Mouse (Mus musculus): ENCODE measurements around the gene Fcho1.
"Not testable (repeated sequence)": the region's sequence is repeated elsewhere in the genome, so short reads cannot be mapped to it uniquely, and the experiment has no call there.

Fcho1 gene

GRCm38 (mm10) chr8:71719218-71719617, 6.3 kb downstream of the Fcho1 start:
- in situ Hi-C loops (cut with MboI; ENCODE audit: low sequenced_read_pairs), result no loop called here

GRCm38 (mm10) chr8:71718252-71718651, 7.3 kb downstream of the Fcho1 start:
- in situ Hi-C loops (cut with MboI; ENCODE audit: low sequenced_read_pairs), result no loop called here

DNA sequence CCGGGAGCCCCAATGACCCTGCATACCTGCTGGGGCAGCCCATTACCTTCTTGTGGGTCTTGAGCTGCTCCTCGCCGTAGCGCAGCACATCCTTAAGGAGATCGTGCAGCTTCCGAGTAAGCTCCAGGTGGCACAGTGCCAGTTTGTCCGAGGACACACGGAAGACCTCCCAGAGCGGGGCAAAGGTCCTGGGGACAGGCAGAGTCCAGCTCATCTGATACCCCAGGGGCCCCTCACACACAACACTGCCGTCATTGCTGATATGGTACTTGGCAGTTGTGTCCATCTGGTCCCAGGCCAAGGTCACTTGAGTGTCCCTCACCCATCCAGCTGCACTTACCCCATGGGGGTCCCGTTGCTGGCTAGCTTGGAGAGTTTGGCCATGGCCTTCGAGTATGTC, 8.4 kb downstream of the Fcho1 start:
- in situ Hi-C loops (cut with MboI; ENCODE audit: low sequenced_read_pairs), result no loop called here

- in situ Hi-C loops (cut with MboI; ENCODE audit: low sequenced_read_pairs), result no loop called here
These were observed 8.9 kb downstream of the Fcho1 start for GRCm38 (mm10) chr8:71716561-71717053.

- in situ Hi-C loops (cut with MboI; ENCODE audit: low sequenced_read_pairs), result no loop called here
These were observed 10.0 kb downstream of the Fcho1 start for GRCm38 (mm10) chr8:71715531-71715930.

GRCm38 (mm10) chr8:71711574-71711973, 13.9 kb downstream of the Fcho1 start:
- in situ Hi-C loops (cut with MboI; ENCODE audit: low sequenced_read_pairs), result no loop called here

GRCm38 (mm10) chr8:71709800-71710446, 15.6 kb downstream of the Fcho1 start:
- in situ Hi-C loops (cut with MboI; ENCODE audit: low sequenced_read_pairs), result no loop called here

GRCm38 (mm10) chr8:71709134-71709799, 16.2 kb downstream of the Fcho1 start:
- in situ Hi-C loops (cut with MboI; ENCODE audit: low sequenced_read_pairs), result no loop called here

- in situ Hi-C loops (cut with MboI; ENCODE audit: low sequenced_read_pairs), result no loop called here
These were observed 17.6 kb downstream of the Fcho1 start for GRCm38 (mm10) chr8:71707874-71708273.

GRCm38 (mm10) chr8:71703400-71703799, 22.1 kb downstream of the Fcho1 start:
- in situ Hi-C loops (cut with MboI; ENCODE audit: low sequenced_read_pairs), result not testable (repeated sequence)

- in situ Hi-C loops (cut with MboI; ENCODE audit: low sequenced_read_pairs), result no loop called here
These were observed 22.6 kb downstream of the Fcho1 start for GRCm38 (mm10) chr8:71702923-71703322.

DNA sequence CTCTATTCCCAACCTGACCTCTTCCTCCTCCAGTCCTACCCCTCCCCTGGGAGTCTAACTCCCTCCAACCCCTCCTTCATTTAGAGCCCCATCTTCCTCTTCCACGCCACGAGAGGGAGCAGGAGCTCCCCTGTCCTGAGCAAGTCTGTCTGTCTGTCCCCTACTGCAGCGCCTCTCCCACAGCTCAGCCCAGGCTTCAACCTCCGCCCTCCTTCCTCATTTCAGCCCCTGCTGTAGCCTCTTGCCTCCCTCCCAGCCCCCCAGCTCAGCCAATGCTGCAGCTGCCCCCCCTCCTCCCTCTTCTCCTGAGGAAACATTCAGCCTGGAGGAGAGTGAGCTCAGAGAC, 23.5 kb downstream of the Fcho1 start:
- in situ Hi-C loops (cut with MboI; ENCODE audit: low sequenced_read_pairs), result no loop called here

- in situ Hi-C loops (cut with MboI; ENCODE audit: low sequenced_read_pairs), result no loop called here
These were observed 24.0 kb downstream of the Fcho1 start, which contains the start of gene B3gnt3 for GRCm38 (mm10) chr8:71701414-71702086. B3gnt3 (minus strand) TSS chr8:71701789.

- in situ Hi-C loops (cut with MboI; ENCODE audit: low sequenced_read_pairs), result no loop called here
These were observed 24.8 kb downstream of the Fcho1 start for GRCm38 (mm10) chr8:71700493-71701269.

DNA sequence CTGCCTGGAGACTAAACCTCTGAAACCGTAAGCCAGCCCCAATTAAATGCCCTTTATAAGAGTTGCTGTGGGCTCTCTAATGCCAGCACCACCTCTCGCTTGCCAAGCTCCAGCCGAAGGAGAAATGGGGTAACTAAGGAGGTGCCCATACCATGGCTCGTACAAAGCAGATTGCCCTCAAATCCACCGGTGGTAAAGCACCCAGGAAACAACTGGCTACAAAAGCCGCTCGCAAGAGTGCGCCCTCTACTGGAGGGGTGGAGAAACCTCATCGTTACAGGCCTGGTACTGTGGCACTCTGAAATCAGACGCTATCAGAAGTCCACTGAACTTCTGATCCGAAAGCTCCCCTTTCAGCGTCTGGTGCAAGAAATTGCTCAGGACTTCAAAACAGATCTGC, 30.1 kb downstream of the Fcho1 start:
- in situ Hi-C loops (cut with MboI; ENCODE audit: low sequenced_read_pairs), result not testable (repeated sequence)

- in situ Hi-C loops (cut with MboI; ENCODE audit: low sequenced_read_pairs), result no loop called here
These were observed 32.1 kb downstream of the Fcho1 start for GRCm38 (mm10) chr8:71693166-71694041.

- in situ Hi-C loops (cut with MboI; ENCODE audit: low sequenced_read_pairs), result no loop called here
These were observed 33.0 kb downstream of the Fcho1 start for GRCm38 (mm10) chr8:71692509-71692908.

- in situ Hi-C loops (cut with MboI; ENCODE audit: low sequenced_read_pairs), result no loop called here
These were observed 36.5 kb downstream of the Fcho1 start, which contains the start of gene Insl3 for GRCm38 (mm10) chr8:71689028-71689427. Insl3 (plus strand) TSS chr8:71689214.

DNA sequence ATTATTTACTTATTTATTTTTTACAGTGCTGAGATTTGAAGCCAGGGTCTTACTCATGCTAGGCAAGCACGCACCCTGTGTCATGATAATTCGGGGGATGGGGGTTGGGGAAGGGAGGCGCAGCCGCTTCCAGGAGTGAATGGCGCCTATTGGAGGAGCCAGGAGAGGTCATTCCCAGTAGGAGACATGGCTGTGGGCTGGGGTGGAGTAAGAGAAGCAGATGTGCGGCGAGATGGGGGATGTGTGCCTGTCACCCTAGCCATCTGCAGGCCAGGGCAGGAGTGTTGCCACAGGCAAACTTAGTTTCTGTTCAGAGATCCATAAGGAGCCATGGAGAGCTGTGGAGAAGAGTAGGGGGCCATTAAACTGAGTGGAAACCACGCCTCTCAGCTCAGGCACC, 37.9 kb downstream of the Fcho1 start:
- in situ Hi-C loops (cut with MboI; ENCODE audit: low sequenced_read_pairs), result no loop called here

DNA sequence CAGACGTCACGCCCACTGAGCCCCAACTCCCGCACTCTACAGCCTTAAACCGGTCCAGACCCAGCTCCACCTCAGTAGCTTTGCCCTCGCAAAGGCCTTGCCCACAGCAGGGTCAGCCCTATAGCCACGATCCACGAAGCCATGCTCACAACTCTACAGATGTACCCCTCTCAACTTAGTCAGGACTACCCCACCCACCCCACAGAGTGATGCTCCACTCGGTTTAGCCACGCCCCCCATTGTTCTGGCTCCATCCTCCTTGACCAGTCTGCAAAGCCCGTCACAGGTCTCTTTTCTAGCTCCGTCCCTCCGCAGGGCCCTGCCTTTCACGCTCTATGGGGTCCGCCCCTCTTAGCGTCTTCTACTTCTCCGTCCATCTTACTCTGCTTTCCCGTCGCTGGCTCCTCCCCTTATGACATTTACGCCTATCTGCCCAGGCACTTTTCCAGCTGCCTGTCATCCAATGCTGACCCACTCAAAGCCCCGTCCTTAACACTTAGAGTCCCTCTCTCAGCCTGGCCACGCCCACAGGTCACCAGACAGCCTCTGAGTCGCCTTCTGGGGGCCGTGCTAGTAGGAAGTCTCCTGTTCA, 39.3 kb downstream of the Fcho1 start:
- in situ Hi-C loops (cut with MboI; ENCODE audit: low sequenced_read_pairs), result no loop called here

Data from CH12F3 (cell line).